In the genomic region with DNA sequence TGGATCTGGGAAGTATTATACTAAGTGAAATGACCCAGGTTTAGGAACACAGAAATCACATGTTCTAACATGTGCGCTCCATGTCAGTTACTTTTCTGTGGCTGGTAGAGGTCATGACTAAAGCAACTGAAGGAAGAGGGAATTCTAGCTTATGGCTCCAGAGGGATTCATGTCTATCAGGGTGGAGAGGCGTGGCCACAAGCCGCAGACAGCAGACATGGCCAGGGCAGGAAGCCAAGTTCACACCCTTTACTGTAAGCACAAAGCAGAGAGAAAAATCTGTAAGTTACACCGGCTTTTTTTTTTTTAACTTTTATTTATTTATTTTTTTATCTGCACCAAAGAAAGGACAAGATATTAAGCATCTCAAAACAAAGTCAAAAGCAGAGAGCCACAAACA, we compare ENCODE assay signal across 15 mouse cellular contexts.
A peak's percentile ranks its signal among the peaks of the same experiment; 100 is the strongest.
DNase-seq lines count a peak whose midpoint lies in the region; ATAC-seq and TF ChIP-seq lines count a peak whose summit lies in the region.
"Had no signal": no experiment of that assay in that cellular context is flagged by ENCODE, and none has a peak within 500 bp of the region (broad histone marks: within the 10 kb centered on the region; RNA-seq: fewer than 3 reads in every experiment).

No protein-coding gene starts in this region.

- H3K27me3 ChIP-seq in embryonic facial prominence, embryonic 14.5 days (replicated peaks; ENCODE audit: control insufficient read depth, insufficient read depth, low read length), result no peaks in the 10 kb centered on the region
- no peaks in the 10 kb centered on the region for H3K27me3 ChIP-seq in embryonic facial prominence, embryonic 10.5 days (replicated peaks; ENCODE audit: low read depth, poor library complexity, severe bottlenecking)
- no peaks in the 10 kb centered on the region for H3K27me3 ChIP-seq in kidney, postnatal 0 days (ENCODE audit: insufficient read depth, low read length)
- H3K27me3 ChIP-seq: kidney, embryonic 15.5 days; neural tube, embryonic 13.5 days had no signal

- WGBS in embryonic facial prominence, embryonic 14.5 days, result 52% methylated on average over 4 of the region's 4 CpGs
- 86% methylated on average over 4 of the region's 4 CpGs for WGBS in embryonic facial prominence, embryonic 10.5 days
- WGBS in kidney, postnatal 0 days, result 57% methylated on average over 4 of the region's 4 CpGs

- 0 out of 2 replicates have a peak, but pooled peaks cover 2% of the 10 kb centered on the region for H3K4me1 ChIP-seq in embryonic facial prominence, embryonic 14.5 days (ENCODE audit: control insufficient read depth, insufficient read depth, low read length)
- H3K4me1 ChIP-seq in embryonic facial prominence, embryonic 10.5 days, result no peaks in the 10 kb centered on the region
- no peaks in the 10 kb centered on the region for H3K4me1 ChIP-seq in kidney, postnatal 0 days (replicated peaks; ENCODE audit: insufficient read depth, low read length)
- H3K4me1 ChIP-seq: kidney, embryonic 15.5 days; megakaryocyte, embryonic 14.5 days; neural tube, embryonic 13.5 days had no signal

- no peak overlapping the region for H3K27ac ChIP-seq in embryonic facial prominence, embryonic 14.5 days (replicated peaks; ENCODE audit: low read depth, low read length)
- H3K27ac ChIP-seq in embryonic facial prominence, embryonic 10.5 days (replicated peaks), result no peak overlapping the region
- no peak overlapping the region for H3K27ac ChIP-seq in kidney, postnatal 0 days
- H3K27ac ChIP-seq in layer of hippocampus, adult 2 months, result no peak overlapping the region
- H3K27ac ChIP-seq: kidney, embryonic 15.5 days; liver, embryonic 14.5 days; neural tube, embryonic 13.5 days had no signal

- no peaks in the 10 kb centered on the region for H3K36me3 ChIP-seq in embryonic facial prominence, embryonic 14.5 days (ENCODE audit: control insufficient read depth, insufficient read depth, low read length)
- no peaks in the 10 kb centered on the region for H3K36me3 ChIP-seq in embryonic facial prominence, embryonic 10.5 days (replicated peaks)
- H3K36me3 ChIP-seq in kidney, postnatal 0 days (ENCODE audit: insufficient read depth, low read length), result no peaks in the 10 kb centered on the region
- H3K36me3 ChIP-seq: kidney, embryonic 15.5 days; neural tube, embryonic 13.5 days had no signal

- no peak overlapping the region for H3K9ac ChIP-seq in embryonic facial prominence, embryonic 14.5 days (ENCODE audit: low read depth, low read length)
- no peak overlapping the region for H3K9ac ChIP-seq in kidney, postnatal 0 days (ENCODE audit: low read depth, low read length)
- H3K9ac ChIP-seq: kidney, embryonic 15.5 days; liver, embryonic 14.5 days; neural tube, embryonic 13.5 days had no signal

- no peak overlapping the region for H3K4me3 ChIP-seq in embryonic facial prominence, embryonic 14.5 days (ENCODE audit: low read depth, low read length)
- no peak overlapping the region for H3K4me3 ChIP-seq in embryonic facial prominence, embryonic 10.5 days
- no peak overlapping the region for H3K4me3 ChIP-seq in kidney, postnatal 0 days (replicated peaks; ENCODE audit: low read depth, low read length)
- no peak overlapping the region for H3K4me3 ChIP-seq in layer of hippocampus, adult 2 months
- H3K4me3 ChIP-seq: kidney, embryonic 15.5 days; megakaryocyte, embryonic 14.5 days; neural tube, embryonic 13.5 days had no signal

- ATAC-seq in embryonic facial prominence, embryonic 14.5 days (ENCODE audit: low read depth), result no peak
- no peak for ATAC-seq in kidney, postnatal 0 days (replicated peaks; ENCODE audit: low FRiP score, low read depth)
- ATAC-seq in megakaryocyte-erythroid progenitor cell, adult 5-6 weeks (replicated peaks; ENCODE audit: low FRiP score, low TSS enrichment, poor library complexity, severe bottlenecking), result no peak

- H3K9me3 ChIP-seq in embryonic facial prominence, embryonic 14.5 days (ENCODE audit: control insufficient read depth, low read length), result no peaks in the 10 kb centered on the region
- no peaks in the 10 kb centered on the region for H3K9me3 ChIP-seq in embryonic facial prominence, embryonic 10.5 days
- no peaks in the 10 kb centered on the region for H3K9me3 ChIP-seq in kidney, postnatal 0 days (replicated peaks; ENCODE audit: low read length)
- H3K9me3 ChIP-seq: kidney, embryonic 15.5 days; neural tube, embryonic 13.5 days had no signal

- peak; percentile 87 for DNase-seq in embryonic facial prominence, embryonic 14.5 days (ENCODE audit: low spot score)
- DNase-seq in embryonic facial prominence, embryonic 10.5 days (ENCODE audit: low spot score), result no peak
- DNase-seq in kidney, postnatal 0 days (ENCODE audit: low spot score), result peak; percentile 41
- DNase-seq in kidney, postnatal 25 days, result no peak
- DNase-seq in urinary bladder, postnatal 14 days (ENCODE audit: low spot score), result peak; percentile 10
- no peak for DNase-seq in urinary bladder, postnatal 36 days (ENCODE audit: low spot score in 2 of 2)
- no peak for DNase-seq in layer of hippocampus, adult 2 months (ENCODE audit: low spot score in 2 of 2)
- DNase-seq: cerebellum, adult 11 months; right cerebral cortex, postnatal 4 days; thymus, adult 2 months had no signal

- TF ChIP-seq CTCF in kidney, postnatal 0 days (IDR thresholded peaks at IDR 0.05; ENCODE audit: low read depth), result no peak
- no peak for TF ChIP-seq CTCF in layer of hippocampus, adult 2 months (conservative IDR thresholded peaks at IDR 0.05)

- H3K4me2 ChIP-seq in embryonic facial prominence, embryonic 14.5 days (ENCODE audit: low read depth, low read length), result no peak overlapping the region
- no peak overlapping the region for H3K4me2 ChIP-seq in kidney, postnatal 0 days (ENCODE audit: low read length)
- H3K4me2 ChIP-seq: kidney, embryonic 15.5 days; neural tube, embryonic 13.5 days had no signal

Comparison
In these comparisons a context has a peak if more than half of its experiments do, and no peak if none do; other contexts are left out.
1. DNase-seq: peak in embryonic facial prominence, embryonic 14.5 days (single experiment), kidney, postnatal 0 days (single experiment) and urinary bladder, postnatal 14 days (single experiment); none in embryonic facial prominence, embryonic 10.5 days (single experiment), kidney, postnatal 25 days (0 of 2), urinary bladder, postnatal 36 days (0 of 2) and layer of hippocampus, adult 2 months (0 of 2).